Mouse (Mus musculus) lung, embryonic 16.5 days (tissue): ENCODE data around the gene Pard3. TPM values are rescaled to one million over a fixed set of nuclear protein-coding genes. Genes with fewer than 3 reads are reported as not detected.

Source experiments
- ATAC-seq: fragments of 200-750 bp; cut with Nextera tagmentation; 2 replicates; pipeline ENCODE4 v1.8.0; 2017; ENCODE audit warnings: low read depth, mild to moderate bottlenecking, moderate library complexity
- H3K27ac ChIP-seq: fragments of 300-500 bp; sonication (generic); 2 replicates; pipeline ENCODE4 v1.5.1; 2014; ENCODE audit warnings: mild to moderate bottlenecking, control low read depth, low read length
- H3K27me3 ChIP-seq: fragments of 300-500 bp; sonication (generic); 2 replicates; pipeline ENCODE4 v1.6.1; 2014; ENCODE audit warnings: low read depth, low read length, mixed read lengths; ENCODE audit not compliant: control insufficient read depth, insufficient read depth
- H3K36me3 ChIP-seq: fragments of 300-500 bp; sonication (generic); 2 replicates; pipeline ENCODE4 v1.6.1; 2014; ENCODE audit warnings: low read length; ENCODE audit not compliant: control insufficient read depth, insufficient read depth
- H3K4me1 ChIP-seq: fragments of 300-500 bp; sonication (generic); replicated peaks from 2 replicates; pipeline ENCODE4 v1.6.1; 2014; ENCODE audit warnings: low read length, mixed read lengths; ENCODE audit not compliant: control insufficient read depth, insufficient read depth
- H3K4me2 ChIP-seq: fragments of 300-500 bp; sonication (generic); 2 replicates; pipeline ENCODE4 v1.6.1; 2014; ENCODE audit warnings: low read depth, low read length, control low read depth
- H3K4me3 ChIP-seq: fragments of 300-500 bp; sonication (generic); 2 replicates; pipeline ENCODE4 v1.5.1; 2014; ENCODE audit warnings: mild to moderate bottlenecking, low read length, control low read depth
- H3K9ac ChIP-seq: fragments of 300-500 bp; sonication (generic); 2 replicates; pipeline ENCODE4 v1.6.1; 2014; ENCODE audit warnings: low read length, control low read depth
- H3K9me3 ChIP-seq: fragments of 300-500 bp; sonication (generic); 2 replicates; pipeline ENCODE4 v1.6.1; 2016; ENCODE audit warnings: low read length; ENCODE audit not compliant: control insufficient read depth
- WGBS: fragments of 180-500 bp; shearing (Covaris S2); extraction: QIAGEN DNeasy Blood & Tissue Kit; methylation state at CpG from one replicate; pipeline ENCODE4 v1.1.7; 2014; 5-methylcytosine and 5-hydroxymethylcytosine counted together
- polyA plus RNA-seq: library from polyadenylated mRNA; unstranded; fragments of >200 nt; fragmentation: Nextera tagmentation; extraction: Ambion mirVana; gene quantifications from 2 replicates; pipeline ENCODE4 v1.2.1, GENCODE M21; 2015

Pard3 gene
- polyA plus RNA-seq, 1 experiment from 2014 or later: 19.0 TPM

DNA sequence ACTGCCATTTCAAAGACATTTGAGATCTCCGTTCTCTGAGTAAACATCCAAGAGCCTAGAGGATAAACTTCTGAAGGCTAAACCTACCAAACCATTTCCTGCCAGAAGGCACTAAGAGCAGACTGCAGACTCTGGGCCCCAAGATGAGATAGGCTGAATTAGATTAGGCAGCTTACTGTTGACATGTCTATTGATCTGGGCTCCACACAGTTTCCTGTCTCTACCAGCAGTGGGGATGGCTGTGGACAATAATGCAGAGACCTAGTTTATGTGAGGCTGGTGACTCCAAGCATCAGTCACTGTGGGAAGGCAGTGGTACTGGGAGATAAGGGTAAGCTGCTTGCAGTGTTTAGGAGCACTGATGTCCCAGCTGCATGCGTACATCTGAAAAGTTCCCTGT is 452.4 kb downstream of the Pard3 start:
- WGBS: 40% methylated on average over 2 of the region's 2 CpGs
- Histone ChIP-seq H3K4me2 (no peak overlapping the region), H3K4me3 (no peak overlapping the region), H3K9me3 (no peaks in the 10 kb centered on the region), H3K4me1 (peaks cover 5% of the 10 kb centered on the region; the same call in 1 of the 2 replicates), H3K27me3 (no peaks in the 10 kb centered on the region), H3K27ac (no peak overlapping the region), H3K36me3 (no peaks in the 10 kb centered on the region), H3K9ac (no peak overlapping the region)
- peak; percentile 47; the same call in 1 of the 2 replicates for ATAC-seq

DNA sequence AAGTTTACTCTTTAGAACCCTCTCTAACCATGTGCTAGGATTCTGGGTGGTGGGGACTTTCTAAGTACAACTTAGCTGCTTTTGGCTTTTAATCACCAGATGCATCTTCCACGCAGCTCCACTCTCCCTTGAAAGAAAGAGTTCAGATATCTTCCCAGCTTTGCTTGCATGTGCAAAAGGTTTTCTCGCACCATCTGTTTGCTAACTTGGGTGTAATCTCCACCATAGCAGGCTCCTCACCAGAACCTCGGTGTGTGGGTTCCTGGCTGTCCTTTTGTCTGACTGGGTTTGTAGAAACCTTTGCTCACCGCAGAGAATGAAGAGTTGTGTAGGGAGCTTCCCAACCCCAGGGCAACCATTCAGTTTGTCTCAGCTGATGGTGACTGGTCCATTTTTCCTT is 462.0 kb downstream of the Pard3 start:
- Histone ChIP-seq H3K36me3 (no peaks in the 10 kb centered on the region), H3K4me3 (no peak overlapping the region), H3K9me3 (no peaks in the 10 kb centered on the region), H3K27ac (no peak overlapping the region), H3K4me1 (no peaks in the 10 kb centered on the region), H3K27me3 (no peaks in the 10 kb centered on the region), H3K9ac (no peak overlapping the region), H3K4me2 (no peak overlapping the region)
- 78% methylated on average over 4 of the region's 4 CpGs for WGBS
- no peak for ATAC-seq

DNA sequence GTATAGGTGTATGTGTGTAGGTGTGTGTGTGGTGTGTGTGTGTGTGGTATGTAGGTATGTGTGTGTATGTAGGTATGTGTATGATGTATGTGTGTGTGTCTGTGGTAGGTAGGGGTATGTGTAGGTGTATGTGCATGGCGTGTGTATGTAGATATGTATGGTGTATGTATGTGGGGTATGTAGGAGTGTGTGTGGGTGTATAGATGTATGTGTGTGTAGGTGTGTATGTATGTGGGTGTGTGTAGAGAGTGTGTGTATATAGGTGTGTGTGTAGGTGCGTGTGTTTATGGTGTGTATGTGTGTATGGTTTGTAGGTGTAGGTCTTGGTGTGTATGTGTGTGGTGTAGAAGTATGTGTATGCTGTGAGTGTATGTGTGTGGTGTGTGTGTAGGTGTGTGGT is 464.6 kb downstream of the Pard3 start:
- no peaks in the 10 kb centered on the region for H3K4me1 ChIP-seq
- no peaks in the 10 kb centered on the region for H3K27me3 ChIP-seq
- ATAC-seq: no peak
- H3K9ac ChIP-seq: no peak overlapping the region
- no peaks in the 10 kb centered on the region for H3K9me3 ChIP-seq
- no peaks in the 10 kb centered on the region for H3K36me3 ChIP-seq
- 91% methylated on average over 2 of the region's 2 CpGs for WGBS
- no peak overlapping the region for H3K4me3 ChIP-seq
- H3K4me2 ChIP-seq: no peak overlapping the region
- H3K27ac ChIP-seq: no peak overlapping the region

DNA sequence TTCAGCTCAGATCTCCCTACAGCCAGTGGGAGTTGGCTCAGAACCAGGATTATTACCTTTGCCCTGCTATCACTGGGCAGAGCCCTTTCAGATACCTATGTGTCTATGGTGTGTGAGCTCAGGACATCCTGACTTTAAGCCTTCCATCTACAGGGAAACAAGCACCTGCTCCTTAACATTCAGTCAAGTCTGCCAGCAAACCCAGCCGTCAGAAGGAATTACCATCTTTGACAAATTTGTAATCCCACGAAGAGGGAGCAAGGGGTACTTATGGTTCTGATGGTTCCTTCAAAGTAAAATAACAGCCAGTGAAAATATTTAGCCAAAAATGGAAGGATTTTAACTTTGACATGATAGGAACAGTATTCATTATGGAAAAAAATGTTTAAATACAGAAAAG is 466.1 kb downstream of the Pard3 start:
- WGBS: 83% methylated on average over 2 of the region's 2 CpGs
- H3K4me2 ChIP-seq: no peak overlapping the region
- no peaks in the 10 kb centered on the region for H3K9me3 ChIP-seq
- H3K36me3 ChIP-seq: no peaks in the 10 kb centered on the region
- H3K4me3 ChIP-seq: no peak overlapping the region
- H3K27ac ChIP-seq: no peak overlapping the region
- H3K4me1 ChIP-seq: no peaks in the 10 kb centered on the region; the same call in 1 of the 2 replicates
- no peak for ATAC-seq
- no peaks in the 10 kb centered on the region for H3K27me3 ChIP-seq
- H3K9ac ChIP-seq: no peak overlapping the region

DNA sequence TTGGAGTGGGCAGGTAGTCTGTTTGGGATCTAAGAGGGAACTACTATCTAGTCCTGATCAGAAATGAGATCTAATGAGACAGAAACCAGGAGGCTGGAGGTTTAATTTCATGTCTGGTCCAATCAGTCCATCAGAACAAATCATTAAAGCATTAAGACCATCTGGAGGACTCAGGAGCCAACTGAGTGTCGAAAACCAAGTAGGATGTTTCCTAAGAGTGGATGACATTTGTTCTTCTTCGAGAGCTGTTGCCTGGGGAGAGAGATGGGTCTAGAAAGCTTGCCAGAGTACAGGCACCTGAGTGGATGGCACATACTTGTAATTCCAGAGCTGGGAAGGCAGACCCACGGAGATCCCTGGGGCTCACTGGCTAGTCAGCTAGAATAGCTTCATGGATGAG is 468.2 kb downstream of the Pard3 start:
- no peaks in the 10 kb centered on the region for H3K9me3 ChIP-seq
- H3K27ac ChIP-seq: no peak overlapping the region
- no peak overlapping the region for H3K4me3 ChIP-seq
- no peaks in the 10 kb centered on the region for H3K36me3 ChIP-seq
- no peak overlapping the region for H3K4me2 ChIP-seq
- H3K27me3 ChIP-seq: no peaks in the 10 kb centered on the region
- no peak overlapping the region for H3K9ac ChIP-seq
- 63% methylated on average over 3 of the region's 3 CpGs for WGBS
- no peaks in the 10 kb centered on the region; the same call in 1 of the 2 replicates for H3K4me1 ChIP-seq
- no peak for ATAC-seq

DNA sequence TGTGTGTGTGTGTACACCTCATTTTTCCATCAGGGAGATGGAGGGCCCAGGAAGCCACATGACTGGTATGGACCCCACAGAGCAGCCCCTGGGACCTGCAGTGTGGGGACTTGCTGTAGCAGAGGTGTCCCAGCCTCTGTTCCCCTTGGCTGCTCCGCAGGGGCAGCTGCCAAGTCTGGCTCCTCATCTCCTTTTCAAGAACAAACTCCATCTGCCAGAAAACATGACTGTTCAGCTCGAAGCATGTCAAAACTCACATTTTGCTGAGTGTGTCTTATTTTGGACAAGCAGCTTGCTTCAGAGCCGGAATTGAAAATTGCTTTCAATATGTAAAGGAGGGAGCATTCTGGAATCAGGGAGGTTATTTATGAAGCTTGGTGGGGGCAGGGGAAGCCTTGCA is 471.1 kb downstream of the Pard3 start:
- 49% methylated on average over 3 of the region's 3 CpGs for WGBS
- Histone ChIP-seq H3K9ac (no peak overlapping the region), H3K9me3 (no peaks in the 10 kb centered on the region), H3K36me3 (no peaks in the 10 kb centered on the region), H3K4me3 (0 out of 2 replicates have a peak overlapping the region, but pooled peaks have one; percentile 3), H3K27me3 (no peaks in the 10 kb centered on the region), H3K4me2 (peak overlapping the region; percentile 13; the same call in 1 of the 2 replicates), H3K4me1 (no peaks in the 10 kb centered on the region; the same call in 1 of the 2 replicates), H3K27ac (peak overlapping the region; percentile 36)
- ATAC-seq: peak; percentile 88

GRCm38 (mm10) chr8:127535192-127535845 is 471.6 kb downstream of the Pard3 start:
- Histone ChIP-seq H3K4me2 (peak overlapping the region; percentile 13; the same call in 1 of the 2 replicates), H3K36me3 (no peaks in the 10 kb centered on the region), H3K4me1 (no peaks in the 10 kb centered on the region; the same call in 1 of the 2 replicates), H3K9me3 (no peaks in the 10 kb centered on the region), H3K27ac (peak overlapping the region; percentile 36), H3K9ac (no peak overlapping the region), H3K27me3 (no peaks in the 10 kb centered on the region), H3K4me3 (0 out of 2 replicates have a peak overlapping the region, but pooled peaks have one; percentile 3)
- ATAC-seq: no peak
- 69% methylated on average over 8 of the region's 8 CpGs for WGBS

- WGBS: 94% methylated on average over 1 of the region's 1 CpGs
- no peak for ATAC-seq
- H3K36me3 ChIP-seq: no peaks in the 10 kb centered on the region
- no peak overlapping the region for H3K27ac ChIP-seq
- no peak overlapping the region for H3K9ac ChIP-seq
- H3K27me3 ChIP-seq: no peaks in the 10 kb centered on the region
- no peaks in the 10 kb centered on the region for H3K9me3 ChIP-seq
- H3K4me3 ChIP-seq: no peak overlapping the region
- H3K4me1 ChIP-seq: no peaks in the 10 kb centered on the region; the same call in 1 of the 2 replicates
- no peak overlapping the region for H3K4me2 ChIP-seq
These were observed 472.1 kb downstream of the Pard3 start for GRCm38 (mm10) chr8:127535846-127536220.

DNA sequence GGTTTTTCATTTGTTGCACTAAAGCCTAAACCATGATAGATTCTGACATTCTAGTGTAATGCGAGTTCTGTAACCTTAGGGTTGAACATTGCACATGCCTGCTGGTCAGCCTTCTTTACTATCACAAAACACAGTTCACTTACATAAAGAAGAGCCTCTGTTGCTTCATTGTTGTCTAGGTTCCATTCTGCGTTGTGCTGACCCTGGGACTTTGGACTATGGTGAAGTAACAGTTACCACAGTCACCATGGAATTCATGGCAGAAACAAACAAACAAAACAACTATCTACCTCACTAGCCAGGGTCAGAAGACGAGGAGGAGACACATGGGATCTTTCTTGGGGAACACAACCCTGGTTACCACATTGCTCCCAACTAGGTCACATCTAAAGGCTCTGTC is 476.1 kb downstream of the Pard3 start:
- no peak overlapping the region for H3K4me3 ChIP-seq
- no peak overlapping the region for H3K9ac ChIP-seq
- 87% methylated on average over 3 of the region's 3 CpGs for WGBS
- no peaks in the 10 kb centered on the region for H3K4me1 ChIP-seq
- no peak overlapping the region for H3K27ac ChIP-seq
- no peaks in the 10 kb centered on the region for H3K36me3 ChIP-seq
- no peak for ATAC-seq
- H3K4me2 ChIP-seq: no peak overlapping the region
- H3K9me3 ChIP-seq: no peaks in the 10 kb centered on the region
- no peaks in the 10 kb centered on the region for H3K27me3 ChIP-seq
